Mouse (Mus musculus) c-Kit-positive CD71-positive TER-119-positive erythroid progenitor cells, embryonic 14.5 days (primary cell): ENCODE results near the gene Bnc2.

ENCODE experiments used
- DNase-seq: peaks from one replicate; pipeline ENCODE4 v3.0.0-alpha.2; 2013; ENCODE audit warnings: low spot score

Bnc2 gene

DNA sequence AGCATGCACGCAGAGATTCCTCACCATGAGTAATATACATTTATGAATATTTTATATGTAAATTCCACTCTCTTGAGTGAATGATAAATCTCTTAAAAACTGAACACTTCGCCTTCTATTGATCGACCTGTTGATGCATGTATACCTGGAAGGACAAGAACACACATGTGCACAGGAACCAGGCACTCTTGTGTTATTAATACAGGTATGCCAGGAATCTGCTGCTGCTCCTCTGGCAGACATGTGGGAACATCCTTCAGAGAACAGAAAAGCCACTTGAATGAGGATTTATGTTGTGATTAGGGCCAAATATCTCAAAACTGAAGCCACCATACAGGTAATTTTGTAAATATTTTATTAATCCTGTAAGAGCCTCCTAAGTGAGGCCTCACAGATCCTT is 357.7 kb downstream of the Bnc2 start:
- DNase-seq: no peak

- DNase-seq: no peak
These were observed 363.7 kb downstream of the Bnc2 start for GRCm38 (mm10) chr4:84311371-84311770.

- no peak for DNase-seq
These were observed 364.2 kb downstream of the Bnc2 start for GRCm38 (mm10) chr4:84310851-84311250.

- no peak for DNase-seq
These were observed 366.7 kb downstream of the Bnc2 start for GRCm38 (mm10) chr4:84308226-84308862.

GRCm38 (mm10) chr4:84306928-84307606 is 368.0 kb downstream of the Bnc2 start:
- DNase-seq: no peak

- DNase-seq: no peak
These were observed 372.1 kb downstream of the Bnc2 start for GRCm38 (mm10) chr4:84302949-84303348.

- no peak for DNase-seq
These were observed 389.9 kb downstream of the Bnc2 start for GRCm38 (mm10) chr4:84285153-84285552.

GRCm38 (mm10) chr4:84282651-84283050 is 392.4 kb downstream of the Bnc2 start:
- no peak for DNase-seq

DNA sequence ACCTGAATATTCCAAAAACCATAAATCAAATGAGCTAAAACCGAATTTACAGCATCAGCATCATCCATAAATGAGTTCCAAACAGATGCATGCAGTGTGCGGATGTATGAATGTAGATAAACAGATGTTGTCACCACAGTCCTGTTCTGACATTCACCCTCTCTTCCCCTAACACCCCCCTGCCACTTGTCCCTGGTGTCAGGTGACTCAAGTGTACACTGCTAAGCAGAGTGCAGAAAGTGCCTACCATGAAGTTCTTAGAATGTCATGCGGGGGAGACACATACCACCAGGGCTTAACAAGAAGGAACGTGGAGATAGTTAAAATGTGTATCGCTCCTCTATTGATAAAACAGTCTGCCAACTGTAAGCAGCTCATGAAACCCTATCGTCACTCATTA is 396.9 kb downstream of the Bnc2 start:
- DNase-seq: no peak

DNA sequence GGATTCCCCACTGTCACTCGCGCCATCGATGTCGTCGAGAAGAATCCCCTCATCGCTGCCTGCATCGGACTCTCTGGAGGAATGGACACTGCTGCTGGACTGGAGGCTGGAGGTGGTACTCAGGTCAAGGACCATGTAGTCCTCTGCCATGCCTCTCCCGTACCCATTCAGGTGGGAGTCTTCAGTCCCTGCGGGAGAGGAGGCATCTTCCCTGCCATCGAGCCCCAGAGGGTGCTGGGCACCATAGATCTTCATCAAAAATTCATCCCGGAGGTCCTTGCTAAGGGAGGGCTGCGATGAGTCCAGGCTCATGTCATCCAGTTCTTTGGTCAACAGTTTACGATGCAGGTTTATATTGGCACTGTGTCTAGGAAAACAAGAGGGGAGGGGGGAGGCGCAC is 399.0 kb downstream of the Bnc2 start:
- DNase-seq: no peak

DNA sequence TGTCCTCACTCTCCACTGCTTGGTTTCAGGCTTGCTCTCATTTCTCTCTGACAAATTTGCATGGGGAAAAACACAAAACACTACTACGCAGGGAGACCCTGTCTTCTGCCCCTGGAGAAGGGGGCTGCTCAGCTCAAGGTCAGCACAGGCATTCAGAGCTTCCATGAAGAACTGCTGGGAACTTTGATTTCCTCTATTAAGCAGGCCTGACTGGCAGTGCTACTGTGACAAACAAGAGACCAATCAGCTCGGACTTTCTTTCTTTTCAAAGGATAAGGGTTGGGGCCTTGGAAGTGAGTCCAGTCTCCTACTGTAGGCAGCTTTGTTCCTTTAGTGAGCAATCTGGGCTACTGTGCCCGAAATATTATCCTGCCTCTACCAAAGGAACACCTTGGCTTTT is 400.9 kb downstream of the Bnc2 start:
- DNase-seq: no peak

DNA sequence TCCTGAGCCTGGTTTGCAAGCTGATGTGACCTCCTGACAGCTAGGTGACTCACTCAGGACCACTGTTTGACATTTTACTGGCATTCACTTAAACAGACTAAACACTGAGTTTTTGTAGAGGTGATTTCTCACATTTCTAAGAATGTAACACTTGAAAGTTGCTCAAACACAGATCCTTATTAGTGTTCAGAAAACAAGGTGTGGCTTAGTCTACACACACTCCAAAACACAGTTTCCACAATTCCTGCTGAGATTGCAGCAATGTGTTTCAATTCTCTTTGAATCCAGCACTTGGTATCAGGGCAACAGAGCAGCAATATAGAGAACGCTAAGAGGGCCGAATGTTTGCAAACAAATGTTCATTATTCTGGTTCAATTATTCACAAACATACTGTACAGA is 402.2 kb downstream of the Bnc2 start:
- DNase-seq: no peak

- DNase-seq: no peak
These were observed 405.2 kb downstream of the Bnc2 start for GRCm38 (mm10) chr4:84269845-84270244.

DNA sequence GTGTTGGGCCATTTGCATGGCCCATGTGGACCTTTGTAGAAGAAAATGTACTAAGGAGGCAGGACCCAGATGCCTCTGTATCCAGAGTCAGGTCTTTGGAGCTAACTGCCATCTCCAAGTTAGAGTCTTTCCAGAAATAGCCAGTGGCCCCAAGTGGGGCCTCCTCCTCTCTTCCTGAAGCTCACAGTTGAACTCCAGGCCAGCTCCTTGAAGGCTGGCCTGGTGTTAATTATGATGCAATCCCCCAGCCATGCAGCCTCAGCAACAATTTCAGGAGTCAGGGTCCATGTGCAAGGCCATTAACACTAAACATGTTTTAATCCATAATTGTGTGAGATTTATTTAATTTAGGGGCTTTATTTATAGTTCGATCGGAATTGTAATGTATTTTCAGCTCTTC is 427.7 kb downstream of the Bnc2 start:
- DNase-seq: no peak

GRCm38 (mm10) chr4:84232346-84232745 is 442.7 kb downstream of the Bnc2 start:
- no peak for DNase-seq

- no peak for DNase-seq
These were observed 443.8 kb downstream of the Bnc2 start for GRCm38 (mm10) chr4:84231251-84231650.

GRCm38 (mm10) chr4:84229189-84229960 is 445.7 kb downstream of the Bnc2 start:
- no peak for DNase-seq

- DNase-seq: no peak
These were observed 446.5 kb downstream of the Bnc2 start for GRCm38 (mm10) chr4:84228551-84228950.
